Mouse (Mus musculus): ENCODE results near the gene Kat14.
A peak's percentile ranks its signal among the peaks of the same experiment; 100 is the strongest.
"Not testable (repeated sequence)": the region's sequence is repeated elsewhere in the genome, so short reads cannot be mapped to it uniquely, and the experiment has no call there.

Gene Kat14

DNA sequence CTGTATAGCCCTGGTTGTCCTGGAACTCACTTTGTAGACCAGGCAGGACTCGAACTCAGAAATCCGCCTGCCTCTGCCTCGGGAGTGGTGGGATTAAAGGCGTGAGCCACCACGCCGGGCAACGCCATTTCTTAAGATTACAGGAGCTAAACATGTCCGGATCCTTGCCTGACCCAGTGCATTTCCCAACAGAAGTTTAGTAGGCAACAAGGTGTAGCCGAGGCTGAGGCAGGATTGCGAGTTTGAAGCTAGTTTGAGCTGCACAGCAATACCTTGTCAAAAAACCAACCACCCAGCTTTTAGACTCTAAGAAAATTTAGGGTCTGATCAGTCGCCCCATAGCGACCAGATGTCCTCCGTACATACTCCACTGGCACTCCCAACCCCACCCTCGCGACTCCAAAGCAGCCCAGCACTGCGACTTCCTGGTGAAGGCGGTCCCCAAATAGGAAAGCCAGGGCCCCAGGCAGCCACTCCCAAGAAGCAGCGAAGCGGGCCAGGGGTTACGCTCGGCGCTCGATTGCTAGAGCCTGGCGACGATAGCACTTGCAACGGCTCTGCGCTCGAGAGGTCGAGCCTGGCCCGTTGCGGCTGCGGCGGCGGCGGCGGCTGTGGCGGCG, at the start of gene Kat14, which contains the start of gene Pet117:
TSS of gene Kat14 (plus strand) at position 584 of the 620 bp plus-strand sequence.
TSS of gene Pet117 (plus strand) at position 597 of the 620 bp plus-strand sequence.
- DNase-seq: peak; percentile 100

- no peak for DNase-seq
Observed at GRCm38 (mm10) chr2:144324218-144324617, 44.6 kb upstream of the Kat14 start.

- DNase-seq: no peak
Observed at GRCm38 (mm10) chr2:144329451-144329850, 39.3 kb upstream of the Kat14 start.

DNA sequence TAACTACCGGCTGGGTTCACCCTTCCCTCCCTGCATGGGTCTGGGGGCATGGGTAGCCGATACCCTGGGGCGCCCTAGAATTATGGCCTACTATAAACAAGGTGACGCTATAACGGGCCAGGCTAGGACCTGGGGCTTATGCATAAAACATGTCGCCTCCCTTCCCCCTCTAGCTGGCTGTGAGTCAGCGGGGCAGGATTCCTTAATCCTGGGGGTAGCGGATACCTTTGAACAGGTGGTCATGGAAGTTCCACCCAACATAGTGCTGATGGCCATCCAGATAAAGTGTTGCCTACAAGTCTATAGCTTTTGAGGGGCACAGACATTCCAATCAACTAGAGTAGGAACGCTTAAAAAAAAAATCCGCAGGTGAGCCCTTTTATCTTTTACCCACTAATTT, 38.8 kb upstream of the Kat14 start:
- no peak for DNase-seq

DNA sequence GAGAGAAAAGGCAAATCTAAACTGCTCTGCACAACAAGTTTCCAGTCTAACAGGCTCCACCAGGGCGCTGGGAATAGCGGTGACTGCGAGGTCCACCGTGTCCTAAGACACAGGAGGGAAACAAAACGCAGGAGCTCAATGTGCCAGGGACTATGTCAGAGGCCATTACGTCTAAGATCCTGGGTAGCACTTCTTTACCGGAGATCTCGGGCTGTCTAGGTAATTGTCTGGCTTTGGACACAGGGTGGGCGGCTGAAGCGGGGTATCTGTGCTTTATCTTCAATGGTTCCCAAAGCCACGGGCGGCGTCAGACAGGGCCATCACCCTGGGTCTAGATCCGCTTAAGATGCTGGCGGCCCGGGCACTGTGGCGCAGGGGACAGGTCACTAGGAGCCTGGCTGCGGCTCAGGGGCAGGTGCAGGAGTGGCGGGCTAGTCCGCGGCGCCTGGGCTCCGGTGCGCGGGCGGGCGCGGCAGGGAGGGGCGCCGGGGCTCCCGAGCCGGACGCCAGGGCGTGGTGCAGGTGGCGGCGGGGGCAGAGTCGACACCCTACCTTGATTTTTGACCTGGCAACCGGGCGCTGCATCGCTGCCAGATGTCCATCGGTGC, 38.3 kb upstream of the Kat14 start:
- DNase-seq: no peak

GRCm38 (mm10) chr2:144330960-144331371, 37.8 kb upstream of the Kat14 start:
- no peak for DNase-seq

DNA sequence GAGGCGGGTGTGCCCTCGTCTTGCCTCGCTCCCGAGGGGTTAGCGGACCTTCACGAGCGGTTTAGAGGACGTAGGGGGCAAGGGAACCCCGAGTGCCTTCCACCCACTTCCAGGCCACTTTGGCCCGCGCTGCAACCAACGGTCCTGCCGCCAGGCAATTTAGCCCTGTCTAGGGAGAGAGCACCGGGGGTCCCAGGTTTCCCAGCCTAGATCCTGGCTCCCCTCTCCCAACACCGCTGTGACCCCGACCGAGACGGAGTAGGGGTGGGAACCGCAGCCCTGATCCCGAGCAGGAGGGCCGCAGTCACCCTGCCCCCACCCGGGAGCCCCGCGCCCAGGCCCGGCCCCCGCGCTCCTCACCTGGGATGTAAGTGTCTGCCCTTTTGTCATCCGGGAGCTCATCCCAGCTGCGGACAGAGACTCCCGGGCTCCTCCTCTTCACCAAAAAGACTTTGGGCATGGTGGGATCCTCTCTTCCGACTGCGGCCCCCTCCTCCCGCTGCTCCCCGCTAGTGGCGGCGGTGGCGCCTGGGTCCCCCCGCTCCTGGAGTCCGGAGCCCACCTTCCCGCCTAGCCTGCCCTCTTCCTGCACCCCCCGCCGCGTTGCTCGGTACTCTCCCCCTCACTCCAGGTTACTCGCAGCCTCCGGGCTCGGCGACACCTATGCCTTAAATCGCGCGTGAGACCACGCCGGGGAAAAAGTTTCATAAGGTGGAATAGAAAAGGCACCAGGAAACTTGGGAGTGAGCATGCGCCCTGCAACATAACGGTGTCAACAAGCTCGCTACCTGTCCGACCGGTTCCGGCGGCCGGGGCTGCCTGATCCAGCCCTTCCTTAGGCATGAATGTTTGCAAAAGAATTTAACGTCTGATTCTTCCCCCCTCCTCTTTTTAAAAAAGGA, 37.1 kb upstream of the Kat14 start, which contains the start of gene Ovol2:
TSS of gene Ovol2 (minus strand) at position 746 of the 902 bp plus-strand sequence.
- no peak for DNase-seq

DNA sequence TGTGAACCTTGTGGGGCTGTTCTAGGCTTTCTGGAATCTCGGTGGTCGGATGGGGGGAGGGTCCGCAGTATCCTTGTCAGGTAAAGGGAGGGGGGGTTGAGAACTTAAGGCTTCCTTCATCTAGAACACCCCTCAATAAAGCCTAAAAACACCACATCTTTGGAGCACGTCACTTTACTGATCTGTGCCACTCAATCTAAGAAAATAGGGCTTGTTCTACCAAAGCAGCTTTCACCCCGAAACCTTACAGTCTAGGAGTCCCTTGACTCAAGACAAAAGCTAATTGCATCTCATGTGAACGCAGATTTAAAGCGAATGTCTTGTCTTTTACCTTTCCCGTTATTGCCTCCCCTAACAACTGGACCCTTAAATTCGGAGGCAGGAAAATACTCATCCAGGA, 36.3 kb upstream of the Kat14 start:
- no peak for DNase-seq

- DNase-seq: no peak
Observed at GRCm38 (mm10) chr2:144333138-144333842, 35.5 kb upstream of the Kat14 start.

DNA sequence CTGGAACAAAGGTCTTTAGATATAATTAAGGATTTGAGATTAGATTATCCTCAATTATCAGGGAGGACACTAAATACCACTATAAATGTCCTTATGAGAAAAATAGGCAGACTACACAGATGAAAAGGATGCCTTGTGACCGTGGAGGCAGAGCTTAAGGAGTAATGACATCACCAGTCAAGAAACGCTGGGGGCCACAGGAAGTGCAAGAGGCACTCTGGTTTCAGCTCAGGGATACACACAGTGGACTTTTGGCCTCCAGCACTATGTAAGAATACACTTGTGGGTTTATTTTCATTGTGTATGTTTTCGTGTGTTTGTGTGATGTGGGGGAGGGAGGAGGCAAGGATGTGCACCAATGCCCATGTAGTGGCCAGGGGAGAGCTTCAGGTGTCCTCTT, 31.6 kb upstream of the Kat14 start:
- no peak for DNase-seq

GRCm38 (mm10) chr2:144337701-144338100, 31.1 kb upstream of the Kat14 start:
- DNase-seq: peak; percentile 90

- DNase-seq: not testable (repeated sequence)
Observed at GRCm38 (mm10) chr2:144338149-144338548, 30.6 kb upstream of the Kat14 start.

GRCm38 (mm10) chr2:144343158-144343557, 25.6 kb upstream of the Kat14 start:
- no peak for DNase-seq

- DNase-seq: no peak
Observed at GRCm38 (mm10) chr2:144348525-144348924, 20.3 kb upstream of the Kat14 start.

DNA sequence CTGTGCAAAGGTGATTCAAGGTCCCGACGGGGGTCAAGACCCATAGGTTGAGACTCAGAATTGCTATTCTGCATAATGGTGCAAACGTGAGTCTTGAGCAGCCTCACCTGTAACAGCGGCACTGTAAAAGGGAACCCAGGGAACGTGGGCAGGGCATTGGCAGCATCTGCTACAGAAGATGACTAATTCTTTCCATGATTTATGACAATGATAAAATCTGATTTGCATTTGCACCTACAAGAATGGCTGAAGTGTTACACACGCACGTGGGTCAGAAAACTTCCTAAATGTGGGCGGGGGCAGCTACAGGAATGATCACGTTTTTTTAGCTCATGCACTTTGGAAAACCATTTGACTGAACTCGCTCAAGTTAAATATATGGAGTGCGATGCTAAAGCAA, 15.9 kb upstream of the Kat14 start:
- DNase-seq: peak; percentile 61

DNA sequence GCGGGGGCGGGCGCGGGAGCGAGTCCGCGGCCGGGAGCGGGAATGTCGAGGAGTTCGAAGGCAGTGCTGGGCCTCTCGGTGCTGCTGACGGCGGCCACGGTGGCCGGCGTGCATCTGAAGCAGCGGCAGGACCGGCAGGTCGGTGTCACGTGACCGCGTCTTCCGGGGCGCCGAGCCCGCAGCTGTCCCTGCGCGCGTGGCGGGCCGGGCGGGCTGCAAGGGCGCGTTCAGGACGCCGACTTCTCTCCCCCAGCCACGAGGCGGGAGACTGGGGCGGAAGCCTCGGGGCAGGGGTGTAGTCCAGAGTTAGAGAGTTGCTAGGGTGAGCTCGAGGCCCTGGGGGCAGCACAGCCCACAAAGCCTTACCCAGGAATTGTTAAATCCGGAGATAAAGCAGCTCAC, 238 bp downstream of the Kat14 start:
- no peak for DNase-seq

- DNase-seq: no peak
Observed at GRCm38 (mm10) chr2:144369511-144369910, 728 bp downstream of the Kat14 start.

GRCm38 (mm10) chr2:144371566-144371965, 2.8 kb downstream of the Kat14 start:
- no peak for DNase-seq

DNA sequence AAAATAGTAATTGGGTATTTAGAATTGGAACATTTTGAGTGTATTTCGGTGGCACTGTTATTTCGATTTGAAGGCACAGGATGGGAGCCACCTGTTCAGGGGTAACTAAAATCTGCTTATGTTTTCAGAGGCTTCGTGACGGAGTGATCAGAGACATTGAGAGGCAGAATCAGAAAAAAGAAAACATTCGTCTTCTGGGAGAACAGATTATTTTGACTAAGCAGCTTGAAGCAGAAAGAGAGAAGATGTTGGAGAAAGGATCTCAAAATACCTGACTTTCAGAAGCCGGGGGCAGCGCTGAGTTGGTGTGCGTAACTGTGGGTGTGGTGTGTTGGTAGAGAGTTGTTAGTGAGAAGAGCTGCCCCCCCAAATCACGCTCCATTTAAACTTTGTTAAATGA, 4.3 kb downstream of the Kat14 start:
- no peak for DNase-seq

DNA sequence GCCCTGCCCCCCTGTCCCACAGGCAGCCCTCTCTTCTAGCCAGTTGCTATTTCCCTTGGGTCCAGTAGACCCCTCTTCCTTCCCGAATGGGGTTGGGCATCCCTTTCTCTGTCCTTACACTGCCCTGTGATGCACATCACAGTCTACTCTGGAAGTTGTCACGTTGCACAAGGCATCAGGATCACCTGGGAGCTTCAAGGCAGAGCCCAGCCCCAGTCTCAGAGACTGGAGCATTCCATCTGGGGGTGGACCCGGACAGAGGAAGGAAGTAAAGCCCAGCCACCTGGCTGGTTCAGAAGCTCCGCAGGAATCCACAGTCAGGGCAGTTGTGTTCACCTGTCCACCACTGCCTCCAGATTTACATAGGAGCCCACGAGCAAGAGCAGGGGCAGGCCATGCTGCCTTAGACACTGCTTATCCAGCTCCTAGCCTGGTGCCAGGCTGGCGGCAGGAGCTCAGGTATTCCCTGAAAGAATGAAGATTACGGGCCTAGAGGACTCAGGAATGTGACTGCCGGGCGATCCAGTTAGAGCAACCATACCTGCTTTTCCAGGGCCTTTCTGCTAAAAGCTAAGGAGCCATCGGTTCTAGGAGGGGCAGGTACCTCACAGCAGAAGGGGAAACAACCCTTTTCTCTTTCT, 6.4 kb downstream of the Kat14 start:
- DNase-seq: no peak

DNA sequence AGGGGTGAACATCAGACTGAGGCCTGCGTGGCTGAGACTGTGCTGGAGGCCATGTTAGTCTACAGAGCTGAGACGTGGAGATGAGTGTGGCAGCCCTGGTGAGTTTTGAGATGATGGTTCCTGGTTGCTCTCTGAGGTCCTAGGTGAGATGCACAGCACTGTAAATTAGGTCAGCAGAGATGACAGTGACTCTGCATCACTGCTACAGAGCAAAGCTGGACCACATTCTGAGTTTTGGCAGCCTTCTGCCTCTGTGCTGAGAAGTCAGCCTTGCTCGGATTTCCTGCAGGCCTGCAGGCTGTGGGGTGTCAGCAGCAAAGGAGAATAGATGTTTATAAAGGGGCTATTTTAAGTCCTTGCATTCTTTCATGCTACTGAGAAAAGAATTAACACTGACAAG, 12.5 kb downstream of the Kat14 start:
- DNase-seq: peak; percentile 78

GRCm38 (mm10) chr2:144381741-144382140, 13.0 kb downstream of the Kat14 start:
- DNase-seq: no peak
